Comparison of ENCODE assay signal across 22 mouse cellular contexts in the genomic region with DNA sequence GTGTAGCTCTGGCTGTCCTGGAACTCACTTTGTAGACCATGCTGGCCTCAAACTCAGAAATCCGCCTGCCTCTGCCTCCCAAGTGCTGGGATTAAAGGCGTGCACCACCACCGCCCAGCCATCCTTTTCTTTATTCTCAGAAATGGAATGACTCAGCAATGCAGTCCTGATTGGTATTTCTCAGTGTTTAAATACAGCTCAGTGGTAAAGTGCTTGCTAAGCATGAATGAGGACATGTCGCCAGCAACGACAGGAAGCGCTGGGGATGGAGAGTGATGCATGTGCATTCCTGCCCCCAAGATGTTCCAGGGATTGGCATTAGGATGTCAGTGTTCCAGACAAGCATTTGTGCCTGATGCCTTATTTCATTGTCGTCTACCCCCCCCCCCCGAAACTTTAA. TPM values are rescaled to one million over a fixed set of nuclear protein-coding genes. Genes with fewer than 3 reads are reported as not detected.
DNase-seq lines count a peak whose midpoint lies in the region; ATAC-seq and TF ChIP-seq lines count a peak whose summit lies in the region.
"Had no signal": no experiment of that assay in that cellular context is flagged by ENCODE, and none has a peak within 500 bp of the region (broad histone marks: within the 10 kb centered on the region; RNA-seq: fewer than 3 reads in every experiment).

No protein-coding gene starts in this region.

- TF ChIP-seq CTCF in ES-Bruce4 (IDR thresholded peaks at IDR 0.05; ENCODE audit: low read depth, low read length) = no peak
- TF ChIP-seq CTCF in liver, postnatal 0 days (IDR thresholded peaks at IDR 0.05; ENCODE audit: low read depth) = no peak

- peaks cover 44% of the 10 kb centered on the region for H3K36me3 ChIP-seq in heart, embryonic 15.5 days
- H3K36me3 ChIP-seq in ES-Bruce4 (ENCODE audit: control insufficient read depth, insufficient read depth, low read length, poor library complexity, severe bottlenecking) = peaks cover 60% of the 10 kb centered on the region
- peaks cover 78% of the 10 kb centered on the region for H3K36me3 ChIP-seq in liver, postnatal 0 days (replicated peaks; ENCODE audit: insufficient read depth, low read length)

- H3K9me3 ChIP-seq in heart, embryonic 15.5 days (replicated peaks) = no peaks in the 10 kb centered on the region
- H3K9me3 ChIP-seq in ES-Bruce4 (replicated peaks; ENCODE audit: control insufficient read depth, insufficient read depth, low read length, poor library complexity, severe bottlenecking) = no peaks in the 10 kb centered on the region
- no peaks in the 10 kb centered on the region for H3K9me3 ChIP-seq in liver, postnatal 0 days (ENCODE audit: low read length)
- H3K9me3 ChIP-seq: embryonic facial prominence, embryonic 15.5 days; forebrain, embryonic 13.5 days; heart, embryonic 10.5 days; hindbrain, embryonic 15.5 days; limb, embryonic 13.5 days; lung, embryonic 15.5 days had no signal

- ATAC-seq in heart, embryonic 15.5 days (replicated peaks; ENCODE audit: insufficient number of reproducible peaks, insufficient read depth, low FRiP score, low read depth) = no peak
- ATAC-seq in liver, postnatal 0 days = no peak
- ATAC-seq: forebrain, embryonic 13.5 days; intestine, postnatal 0 days had no signal

- H3K4me2 ChIP-seq in heart, embryonic 15.5 days = no peak overlapping the region
- H3K4me2 ChIP-seq in liver, postnatal 0 days (ENCODE audit: low read depth, low read length) = no peak overlapping the region
- H3K4me2 ChIP-seq: embryonic facial prominence, embryonic 15.5 days; forebrain, embryonic 13.5 days; hindbrain, embryonic 15.5 days; limb, embryonic 13.5 days; lung, embryonic 15.5 days had no signal

- no peak overlapping the region for H3K4me3 ChIP-seq in heart, embryonic 15.5 days
- no peak overlapping the region for H3K4me3 ChIP-seq in ES-Bruce4 (ENCODE audit: low read depth, low read length)
- no peak overlapping the region for H3K4me3 ChIP-seq in liver, postnatal 0 days (ENCODE audit: low read depth, low read length)
- H3K4me3 ChIP-seq: embryonic facial prominence, embryonic 15.5 days; forebrain, embryonic 13.5 days; heart, embryonic 10.5 days; hindbrain, embryonic 15.5 days; limb, embryonic 13.5 days; lung, embryonic 15.5 days; myocyte had no signal

- H3K9ac ChIP-seq in heart, embryonic 15.5 days = no peak overlapping the region
- H3K9ac ChIP-seq in ES-Bruce4 (ENCODE audit: low read depth, poor library complexity, severe bottlenecking) = no peak overlapping the region
- H3K9ac ChIP-seq in liver, postnatal 0 days (replicated peaks) = no peak overlapping the region
- H3K9ac ChIP-seq: embryonic facial prominence, embryonic 15.5 days; forebrain, embryonic 13.5 days; hindbrain, embryonic 15.5 days; limb, embryonic 13.5 days; lung, embryonic 15.5 days had no signal

- DNase-seq in heart, postnatal 25 days (ENCODE audit: low spot score) = no peak
- DNase-seq in brain, adult 2 months (ENCODE audit: low read depth, low spot score) = peak; percentile 61
- no peak for DNase-seq in liver, postnatal 0 days
- no peak for DNase-seq in kidney, adult 18-20 months
- DNase-seq in right cerebral cortex, postnatal 4 days = no peak
- DNase-seq: adrenal gland, postnatal 36 days; cerebellum, postnatal 36 days; heart, postnatal 4 days; lung, postnatal 4 days; midbrain, embryonic 14.5 days; spleen, adult 18-20 months had no signal

- 74% methylated on average over 8 of the region's 8 CpGs for WGBS in heart, embryonic 15.5 days
- WGBS in liver, postnatal 0 days (ENCODE audit: insufficient replicate concordance) = 63% methylated on average over 8 of the region's 8 CpGs

- TF ChIP-seq EP300 in ES-Bruce4 (IDR thresholded peaks at IDR 0.05; ENCODE audit: insufficient read depth, low read depth, low read length) = no peak
- 0 out of 2 replicates have a peak, but pooled peaks have one; percentile 28 for TF ChIP-seq EP300 in liver, postnatal 0 days (IDR thresholded peaks at IDR 0.05; ENCODE audit: low read depth)

- H3K4me1 ChIP-seq in heart, embryonic 15.5 days (replicated peaks) = peaks cover 42% of the 10 kb centered on the region
- H3K4me1 ChIP-seq in ES-Bruce4 (ENCODE audit: control insufficient read depth, insufficient read depth, low read length) = peaks cover 5% of the 10 kb centered on the region
- peaks cover 45% of the 10 kb centered on the region for H3K4me1 ChIP-seq in liver, postnatal 0 days (ENCODE audit: insufficient read depth)

- intact Hi-C loops in heart, postnatal 25 days (cut with DNase I) = no loop called here

- TF ChIP-seq POLR2A in ES-Bruce4 (IDR thresholded peaks at IDR 0.05; ENCODE audit: insufficient read depth, low read length) = no peak

- no peaks in the 10 kb centered on the region for H3K27me3 ChIP-seq in heart, embryonic 15.5 days
- H3K27me3 ChIP-seq in ES-Bruce4 (ENCODE audit: control insufficient read depth, insufficient read depth, low read length, poor library complexity, severe bottlenecking) = no peaks in the 10 kb centered on the region
- H3K27me3 ChIP-seq in liver, postnatal 0 days (ENCODE audit: insufficient read depth, low read length) = no peaks in the 10 kb centered on the region
- H3K27me3 ChIP-seq: embryonic facial prominence, embryonic 15.5 days; forebrain, embryonic 13.5 days; hindbrain, embryonic 15.5 days; limb, embryonic 13.5 days; lung, embryonic 15.5 days had no signal

- peak overlapping the region; percentile 68; the same call in 1 of the 2 replicates for H3K27ac ChIP-seq in heart, embryonic 15.5 days
- H3K27ac ChIP-seq in ES-Bruce4 (ENCODE audit: insufficient read depth, low read length) = peak overlapping the region; percentile 75
- no peak overlapping the region for H3K27ac ChIP-seq in liver, postnatal 0 days (ENCODE audit: low read depth)
- H3K27ac ChIP-seq: forebrain, embryonic 13.5 days; hindbrain, embryonic 15.5 days; kidney, postnatal 0 days; limb, embryonic 13.5 days had no signal

RNA-seq across cellular contexts. Expression of a gene that starts 2.0 kb away (rescaled TPM):
- 2.3 and 4.6 TPM in 2 replicates for polyA plus RNA-seq in heart, embryonic 15.5 days (2015; fragmentation: Nextera tagmentation; extraction: Ambion mirVana)
- total RNA-seq in heart, postnatal 25 days (2021) = under 1 TPM; 0.81 to 0.91 TPM
- polyA plus RNA-seq in ES-Bruce4 (2011; ENCODE audit: insufficient read depth, insufficient read length, low read depth, missing spikeins) = 13.7 and 15.6 TPM in 2 replicates
- polyA plus RNA-seq in liver, postnatal 0 days (2015; fragmentation: Nextera tagmentation; extraction: Ambion mirVana) = 7.8 TPM in 2 replicates

RNA-seq across cellular contexts. Expression of a gene that starts 5.9 kb away (rescaled TPM):
- 38.3 and 61.5 TPM in 2 replicates for polyA plus RNA-seq in heart, embryonic 15.5 days (2015; fragmentation: Nextera tagmentation; extraction: Ambion mirVana)
- 10 to 100 TPM; 19.8 to 21.5 TPM for total RNA-seq in heart, postnatal 25 days (2021)
- 104 and 109 TPM in 2 replicates for polyA plus RNA-seq in ES-Bruce4 (2011; ENCODE audit: insufficient read depth, insufficient read length, low read depth, missing spikeins)
- 62.9 and 65.7 TPM in 2 replicates for polyA plus RNA-seq in liver, postnatal 0 days (2015; fragmentation: Nextera tagmentation; extraction: Ambion mirVana)

RNA-seq across cellular contexts. Expression of a gene that starts 7.5 kb away (rescaled TPM):
- 12.3 and 14.2 TPM in 2 replicates for polyA plus RNA-seq in heart, embryonic 15.5 days (2015; fragmentation: Nextera tagmentation; extraction: Ambion mirVana)
- 1 to 10 TPM; 4.9 to 7.1 TPM for total RNA-seq in heart, postnatal 25 days (2021)
- 2.3 and 3.7 TPM in 2 replicates for polyA plus RNA-seq in ES-Bruce4 (2011; ENCODE audit: insufficient read depth, insufficient read length, low read depth, missing spikeins)
- 6.6 and 7.1 TPM in 2 replicates for polyA plus RNA-seq in liver, postnatal 0 days (2015; fragmentation: Nextera tagmentation; extraction: Ambion mirVana)

RNA-seq across cellular contexts. Expression of a gene that starts 13.7 kb away (rescaled TPM):
- 4.9 and 6.7 TPM in 2 replicates for polyA plus RNA-seq in heart, embryonic 15.5 days (2015; fragmentation: Nextera tagmentation; extraction: Ambion mirVana)
- total RNA-seq in heart, postnatal 25 days (2021) = 1 to 10 TPM; 1.8 to 2.0 TPM
- polyA plus RNA-seq in ES-Bruce4 (2011; ENCODE audit: insufficient read depth, insufficient read length, low read depth, missing spikeins) = 8.2 and 9.4 TPM in 2 replicates
- 0.38 and 0.65 TPM in 2 replicates for polyA plus RNA-seq in liver, postnatal 0 days (2015; fragmentation: Nextera tagmentation; extraction: Ambion mirVana)

RNA-seq across cellular contexts. Expression of a gene that starts 22.7 kb away (rescaled TPM):
- polyA plus RNA-seq in heart, embryonic 15.5 days (2015; fragmentation: Nextera tagmentation; extraction: Ambion mirVana) = 0.62 and 1.0 TPM in 2 replicates
- total RNA-seq in heart, postnatal 25 days (2021) = 1 to 10 TPM; 1.3 to 1.9 TPM
- polyA plus RNA-seq in ES-Bruce4 (2011; ENCODE audit: insufficient read depth, insufficient read length, low read depth, missing spikeins) = 1.5 and 1.9 TPM in 2 replicates
- polyA plus RNA-seq in liver, postnatal 0 days (2015; fragmentation: Nextera tagmentation; extraction: Ambion mirVana) = 7.7 and 7.8 TPM in 2 replicates
